Mouse (Mus musculus): ENCODE data around the gene Poc1b.

GRCm38 (mm10) chr10:99204553-99204952, 97.7 kb downstream of the Poc1b start:
- TF ChIP-seq HCFC1 (IDR thresholded peaks at IDR 0.05; ENCODE audit: borderline replicate concordance, insufficient read depth, low read length), result no peak
- no peak for TF ChIP-seq CHD2 (IDR thresholded peaks at IDR 0.05; ENCODE audit: low read depth, low read length)
- TF ChIP-seq ZNF384 (IDR thresholded peaks at IDR 0.05; ENCODE audit: low read depth, low read length), result peak; percentile 53; the same call in 1 of the 2 replicates
- no peak for TF ChIP-seq ZC3H11A (IDR thresholded peaks at IDR 0.05; ENCODE audit: borderline replicate concordance, low read depth, low read length)
- TF ChIP-seq MAFK (IDR thresholded peaks at IDR 0.05; ENCODE audit: insufficient read depth, low read depth, low read length), result no peak
